Mouse (Mus musculus): Measurements from ENCODE around the gene Clec4b2. TPM values are rescaled to one million over a fixed set of nuclear protein-coding genes. Genes with fewer than 3 reads are reported as not detected.
"Not testable (repeated sequence)": the region's sequence is repeated elsewhere in the genome, so short reads cannot be mapped to it uniquely, and the experiment has no call there.

Gene Clec4b2
- polyA plus RNA-seq, 1 experiment: not detected

DNA sequence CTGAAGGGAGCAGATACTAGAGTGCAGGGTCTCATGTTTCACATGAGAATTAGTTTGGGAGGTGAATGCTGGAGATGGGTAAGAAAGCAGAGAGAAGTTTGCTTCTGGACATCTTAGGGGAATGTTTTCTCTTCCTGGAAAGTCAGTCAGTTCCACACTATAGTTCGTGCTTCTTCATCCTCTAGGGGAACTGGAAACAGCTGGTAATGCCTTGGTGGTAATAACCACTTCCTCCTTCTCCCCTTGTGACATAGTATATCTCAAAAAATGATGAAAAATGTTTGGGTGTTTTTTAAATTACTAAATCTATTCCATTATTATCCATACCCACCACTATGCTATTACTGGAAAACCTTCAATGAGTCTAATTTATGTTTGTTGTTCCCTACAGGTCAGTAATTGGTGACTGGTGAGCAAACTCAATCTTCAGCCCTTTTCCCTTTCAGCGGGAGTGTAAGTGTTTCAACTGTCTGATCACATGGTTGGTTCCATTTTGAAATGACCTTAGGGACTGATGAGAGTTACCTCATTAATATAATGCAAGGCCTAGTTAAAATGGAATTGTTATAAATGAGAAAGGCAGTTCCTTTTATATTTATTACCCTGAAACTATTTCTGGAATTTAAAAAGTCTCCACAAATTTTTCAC, 55.0 kb downstream of the Clec4b2 start:
- Histone ChIP-seq H3K4me2 (ENCODE audit: low read depth) (no peak overlapping the region), H3K27me3 (ENCODE audit: control insufficient read depth, insufficient read depth, insufficient read length) (no peaks in the 10 kb centered on the region), H3ac (ENCODE audit: control insufficient read depth, insufficient read length) (no peak overlapping the region), H3K4me3 (no peak overlapping the region), H3K36me3 (ENCODE audit: control insufficient read depth, insufficient read depth) (no peaks in the 10 kb centered on the region), H3K79me2 (ENCODE audit: control insufficient read depth, insufficient read depth) (no peaks in the 10 kb centered on the region)
- no peak for TF ChIP-seq TCF12 (IDR thresholded peaks at IDR 0.05; ENCODE audit: insufficient read depth, poor library complexity, severe bottlenecking)

DNA sequence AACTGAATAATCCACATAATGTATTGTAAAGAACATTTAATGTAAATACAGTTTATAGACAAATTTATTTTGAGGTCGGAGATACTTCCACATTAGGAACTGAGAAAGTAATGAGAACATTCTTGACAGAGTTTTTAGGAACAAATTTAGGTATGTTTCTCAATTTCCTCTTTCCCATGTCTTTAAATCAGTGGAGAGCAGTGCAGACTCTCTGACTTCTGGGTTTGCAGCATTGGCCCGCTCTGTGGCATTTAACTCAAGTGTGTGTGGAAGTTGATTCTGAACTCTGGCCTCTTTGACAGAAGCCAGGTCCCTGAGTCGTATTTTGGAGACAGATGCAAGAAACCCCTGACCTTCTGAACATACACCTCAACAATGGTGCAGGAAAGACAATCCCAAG, 57.0 kb downstream of the Clec4b2 start, which contains the start of gene Clec4n:
Gene Clec4n (plus strand): TSS at position 200 of the 400 bp plus-strand sequence.
- Histone ChIP-seq H3K4me2 (ENCODE audit: low read depth) (no peak within 1 kb of the TSS), H3K27me3 (ENCODE audit: control insufficient read depth, insufficient read depth, insufficient read length) (no peaks in the 10 kb centered on the region), H3K36me3 (ENCODE audit: control insufficient read depth, insufficient read depth) (no peaks in the 10 kb centered on the region), H3ac (ENCODE audit: control insufficient read depth, insufficient read length) (no peak within 1 kb of the TSS), H3K4me3 (no peak within 1 kb of the TSS), H3K79me2 (ENCODE audit: control insufficient read depth, insufficient read depth) (no peaks in the 10 kb centered on the region)
- TF ChIP-seq MAX (IDR thresholded peaks at IDR 0.05; ENCODE audit: low read depth) (no peak), POLR2A (IDR thresholded peaks at IDR 0.05; ENCODE audit: insufficient read length, low read depth) (no peak)

DNA sequence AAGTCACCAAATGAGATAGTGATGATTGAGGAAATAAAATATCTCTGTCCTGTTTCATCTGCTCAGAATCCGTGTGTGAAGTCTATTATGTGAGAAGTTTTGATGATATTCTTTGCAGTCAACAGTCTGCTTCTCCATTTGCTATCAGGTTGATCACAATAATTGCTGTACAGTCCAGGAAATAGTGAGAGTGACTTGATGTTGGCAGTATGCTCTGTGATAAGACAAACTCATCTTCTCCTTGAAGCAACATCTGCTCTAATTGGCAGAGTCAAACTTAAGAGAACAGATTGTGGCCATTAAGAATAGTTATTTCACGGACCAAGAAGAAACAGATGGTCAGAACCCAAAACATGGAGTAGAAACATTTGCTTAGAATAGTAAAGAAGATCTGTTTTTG, 58.5 kb downstream of the Clec4b2 start:
- H3K36me3 ChIP-seq (ENCODE audit: control insufficient read depth, insufficient read depth): no peaks in the 10 kb centered on the region
- H3ac ChIP-seq (ENCODE audit: control insufficient read depth, insufficient read length): no peak overlapping the region
- H3K79me2 ChIP-seq (ENCODE audit: control insufficient read depth, insufficient read depth): no peaks in the 10 kb centered on the region
- no peak overlapping the region for H3K4me2 ChIP-seq (ENCODE audit: low read depth)
- no peak for TF ChIP-seq USF1 (IDR thresholded peaks at IDR 0.05; ENCODE audit: low read depth)
- TF ChIP-seq REST (IDR thresholded peaks at IDR 0.05; ENCODE audit: insufficient read depth, insufficient read length): no peak
- no peak for TF ChIP-seq POLR2A (IDR thresholded peaks at IDR 0.05; ENCODE audit: insufficient read length, low read depth)
- TF ChIP-seq MYOG (IDR thresholded peaks at IDR 0.05; ENCODE audit: control insufficient read depth in 1 of 3, insufficient read depth in 1 of 3, insufficient read length in 2 of 3, low read depth in 2 of 3): no peak
- no peak for TF ChIP-seq MAX (IDR thresholded peaks at IDR 0.05; ENCODE audit: low read depth)
- TF ChIP-seq CEBPB (IDR thresholded peaks at IDR 0.05; ENCODE audit: insufficient read depth, poor library complexity, severe bottlenecking): no peak
- TF ChIP-seq SRF (IDR thresholded peaks at IDR 0.05; ENCODE audit: control insufficient read depth, insufficient read length, low read depth): no peak
- no peak for TF ChIP-seq TCF12 (IDR thresholded peaks at IDR 0.05; ENCODE audit: insufficient read depth, poor library complexity, severe bottlenecking)
- no peak for TF ChIP-seq TCF3 (IDR thresholded peaks at IDR 0.05; ENCODE audit: insufficient read length, low read depth)
- no peak overlapping the region for H3K4me3 ChIP-seq
- no peaks in the 10 kb centered on the region for H3K27me3 ChIP-seq (ENCODE audit: control insufficient read depth, insufficient read depth, insufficient read length)

DNA sequence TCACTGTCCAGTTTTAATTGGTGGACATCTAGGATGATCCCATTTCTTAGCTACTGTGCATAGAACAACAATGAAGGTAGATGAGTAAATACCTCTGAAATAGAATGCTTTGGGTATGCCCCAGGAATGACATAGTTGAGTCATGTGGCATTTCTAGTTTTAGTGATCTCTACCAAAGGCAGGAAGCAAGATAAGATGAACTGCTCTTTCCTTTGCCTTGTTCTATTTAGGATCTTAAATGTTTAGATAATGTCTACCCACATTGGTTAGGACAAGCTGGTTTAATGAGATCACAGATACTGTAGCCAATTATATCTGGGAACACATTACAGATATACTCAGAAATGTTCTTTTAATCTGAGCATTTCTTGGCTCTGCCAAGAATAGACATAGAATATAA, 64.9 kb downstream of the Clec4b2 start:
- no peak overlapping the region for H3ac ChIP-seq (ENCODE audit: control insufficient read depth, insufficient read length)
- no peaks in the 10 kb centered on the region for H3K27me3 ChIP-seq (ENCODE audit: control insufficient read depth, insufficient read depth, insufficient read length)
- TF ChIP-seq CEBPB (IDR thresholded peaks at IDR 0.05; ENCODE audit: insufficient read depth, poor library complexity, severe bottlenecking) (no peak), E2F4 (IDR thresholded peaks at IDR 0.05; ENCODE audit: insufficient read depth) (no peak), TCF3 (IDR thresholded peaks at IDR 0.05; ENCODE audit: insufficient read length, low read depth) (no peak), TCF12 (IDR thresholded peaks at IDR 0.05; ENCODE audit: insufficient read depth, poor library complexity, severe bottlenecking) (no peak), POLR2AphosphoS2 (IDR thresholded peaks at IDR 0.05; ENCODE audit: insufficient read length, low read depth) (no peak)
- no peaks in the 10 kb centered on the region for H3K79me2 ChIP-seq (ENCODE audit: control insufficient read depth, insufficient read depth)
- no peaks in the 10 kb centered on the region for H3K36me3 ChIP-seq (ENCODE audit: control insufficient read depth, insufficient read depth)
- no peak overlapping the region for H3K4me3 ChIP-seq
- no peak overlapping the region for H3K4me2 ChIP-seq (ENCODE audit: low read depth)

DNA sequence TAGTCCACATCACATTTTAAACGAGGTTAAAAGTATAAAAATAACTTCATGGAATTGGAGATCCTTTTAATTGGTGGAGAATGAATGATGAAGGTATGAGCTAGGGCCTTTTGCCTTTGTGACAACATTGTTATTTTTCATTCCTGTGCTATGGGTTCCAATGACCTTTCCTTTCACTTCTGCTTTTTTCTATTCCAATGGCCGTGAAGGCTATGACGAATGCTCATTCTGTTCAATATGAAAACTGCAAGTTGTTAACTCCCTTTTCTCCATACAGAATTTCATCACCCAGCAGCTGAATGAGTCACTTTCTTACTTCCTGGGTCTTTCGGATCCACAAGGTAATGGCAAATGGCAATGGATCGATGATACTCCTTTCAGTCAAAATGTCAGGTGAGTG, 71.5 kb downstream of the Clec4b2 start:
- no peaks in the 10 kb centered on the region for H3K36me3 ChIP-seq (ENCODE audit: control insufficient read depth, insufficient read depth)
- H3K4me2 ChIP-seq (ENCODE audit: low read depth): no peak overlapping the region
- no peaks in the 10 kb centered on the region for H3K79me2 ChIP-seq (ENCODE audit: control insufficient read depth, insufficient read depth)
- no peaks in the 10 kb centered on the region for H3K27me3 ChIP-seq (ENCODE audit: control insufficient read depth, insufficient read depth, insufficient read length)
- no peak overlapping the region for H3ac ChIP-seq (ENCODE audit: control insufficient read depth, insufficient read length)
- TF ChIP-seq MAX (IDR thresholded peaks at IDR 0.05; ENCODE audit: low read depth) (no peak), POLR2AphosphoS2 (IDR thresholded peaks at IDR 0.05; ENCODE audit: insufficient read length, low read depth) (no peak), SRF (IDR thresholded peaks at IDR 0.05; ENCODE audit: control insufficient read depth, insufficient read length, low read depth) (no peak), CEBPB (IDR thresholded peaks at IDR 0.05; ENCODE audit: insufficient read depth, poor library complexity, severe bottlenecking) (no peak), E2F4 (IDR thresholded peaks at IDR 0.05; ENCODE audit: insufficient read depth) (no peak), MYOD1 (IDR thresholded peaks at IDR 0.05; ENCODE audit: control insufficient read depth in 1 of 3, insufficient read length in 2 of 3, low read depth in 2 of 3) (no peak), POLR2A (IDR thresholded peaks at IDR 0.05; ENCODE audit: insufficient read length, low read depth) (no peak), TCF3 (IDR thresholded peaks at IDR 0.05; ENCODE audit: insufficient read length, low read depth) (no peak), USF1 (IDR thresholded peaks at IDR 0.05; ENCODE audit: low read depth) (no peak), MYOG (IDR thresholded peaks at IDR 0.05; ENCODE audit: control insufficient read depth in 1 of 3, insufficient read depth in 1 of 3, insufficient read length in 2 of 3, low read depth in 2 of 3) (no peak), TCF12 (IDR thresholded peaks at IDR 0.05; ENCODE audit: insufficient read depth, poor library complexity, severe bottlenecking) (no peak), REST (IDR thresholded peaks at IDR 0.05; ENCODE audit: insufficient read depth, insufficient read length) (no peak)
- H3K4me3 ChIP-seq: no peak overlapping the region

DNA sequence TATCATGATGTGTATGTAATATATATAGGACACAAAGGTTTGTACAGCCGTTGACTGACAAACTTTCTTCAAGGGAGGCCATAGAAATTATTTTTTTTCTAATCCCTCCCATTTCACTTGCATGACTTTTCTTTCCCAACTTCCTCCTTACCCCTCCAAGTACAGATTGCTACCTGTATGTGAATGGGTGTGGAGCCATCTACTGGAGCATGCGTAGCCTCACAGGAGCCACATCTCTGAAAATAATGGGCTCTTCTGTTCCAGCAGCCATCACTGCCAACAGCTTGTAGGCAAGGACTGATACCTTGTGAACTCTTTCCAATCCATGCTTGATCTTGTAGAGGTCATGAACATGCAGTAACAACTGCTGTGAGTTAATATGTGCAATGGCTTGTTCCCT, 76.2 kb downstream of the Clec4b2 start:
- H3K4me2 ChIP-seq (ENCODE audit: low read depth); H3K36me3 ChIP-seq (ENCODE audit: control insufficient read depth, insufficient read depth); H3ac ChIP-seq (ENCODE audit: control insufficient read depth, insufficient read length); H3K4me3 ChIP-seq; H3K27me3 ChIP-seq (ENCODE audit: control insufficient read depth, insufficient read depth, insufficient read length); H3K79me2 ChIP-seq (ENCODE audit: control insufficient read depth, insufficient read depth): not testable (repeated sequence)
